Mouse (Mus musculus) megakaryocyte-erythroid progenitor cell, adult 5-6 weeks (primary cell): Measurements from ENCODE around the gene Nr2f1. TPM values are rescaled to one million over a fixed set of nuclear protein-coding genes. Genes with fewer than 3 reads are reported as not detected.
"Not testable (repeated sequence)": the region's sequence is repeated elsewhere in the genome, so short reads cannot be mapped to it uniquely, and the experiment has no call there.

ENCODE experiments used
- ATAC-seq: replicated peaks from 2 replicates; pipeline ENCODE4 v1.8.0; 2016; ENCODE audit warnings: mild to moderate bottlenecking, inconsistent platforms; ENCODE audit not compliant: severe bottlenecking, poor library complexity, low FRiP score, low TSS enrichment
- total RNA-seq, 2 experiments: library from RNA; stranded (forward) in 1 of 2; stranded (reverse) in 1 of 2; fragments of 200-1000, 215-1000 nt in 1 of 2; fragments of >200 nt in 1 of 2; fragmentation: Nextera tagmentation in 1 of 2; gene quantifications; 2 replicates each; pipeline ENCODE4 v1.2.3; 2014 to 2017

Nr2f1 gene
- total RNA-seq (2014; fragmentation: Nextera tagmentation) (not detected in 2 replicates), total RNA-seq (2017) (not detected in 2 replicates)

DNA sequence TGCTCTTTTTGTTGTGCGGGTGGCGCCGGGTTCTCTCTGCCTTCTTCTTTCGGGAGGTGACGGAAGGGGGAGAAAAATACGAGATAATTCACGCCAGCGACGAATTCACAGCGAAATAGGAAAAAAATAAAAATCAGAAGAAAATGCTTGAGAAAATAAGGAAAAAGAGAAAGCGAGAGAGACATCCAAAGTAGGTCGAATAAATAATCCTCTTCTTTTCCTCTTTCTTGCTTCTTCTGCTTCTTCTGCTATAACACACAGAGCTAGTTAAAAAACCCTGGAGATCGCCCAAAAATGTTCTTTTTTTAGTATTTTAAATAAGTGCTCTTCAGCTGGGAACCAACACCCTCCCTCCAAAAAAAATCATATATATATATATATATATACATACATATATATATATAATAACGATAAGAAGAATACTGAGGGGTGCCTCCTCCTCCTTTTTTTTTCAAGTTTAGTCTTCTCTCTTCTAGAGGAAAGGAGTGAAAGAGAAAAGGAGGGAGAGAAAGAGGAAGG is at the start of gene Nr2f1:
Nr2f1 (minus strand) TSS at position 116 of the 519 bp plus-strand sequence.
- ATAC-seq: no peak

DNA sequence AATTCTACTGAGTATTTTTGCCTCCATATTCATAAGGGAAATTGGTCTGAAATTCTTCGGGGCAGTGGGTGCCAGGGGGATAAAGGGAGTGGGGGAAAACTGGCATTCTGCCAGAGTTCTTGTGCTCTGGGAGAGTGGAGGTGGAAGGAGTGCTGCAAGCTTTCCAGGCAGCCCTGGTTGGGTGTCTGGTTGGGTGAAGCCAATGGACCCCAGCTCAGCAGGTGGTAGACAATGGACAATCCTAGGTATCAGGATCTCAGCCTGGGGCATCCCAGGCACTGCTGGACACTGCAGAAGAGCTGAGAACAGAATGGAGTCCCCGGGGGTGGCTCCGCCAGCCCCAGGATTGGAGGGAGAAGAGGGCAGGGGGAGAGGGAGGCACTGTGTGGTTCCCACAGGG is 22.1 kb upstream of the Nr2f1 start:
- ATAC-seq: no peak

GRCm38 (mm10) chr13:78220238-78220637 is 20.7 kb upstream of the Nr2f1 start:
- not testable (repeated sequence) for ATAC-seq

- no peak for ATAC-seq
Measured at GRCm38 (mm10) chr13:78215223-78215622, 15.7 kb upstream of the Nr2f1 start.

DNA sequence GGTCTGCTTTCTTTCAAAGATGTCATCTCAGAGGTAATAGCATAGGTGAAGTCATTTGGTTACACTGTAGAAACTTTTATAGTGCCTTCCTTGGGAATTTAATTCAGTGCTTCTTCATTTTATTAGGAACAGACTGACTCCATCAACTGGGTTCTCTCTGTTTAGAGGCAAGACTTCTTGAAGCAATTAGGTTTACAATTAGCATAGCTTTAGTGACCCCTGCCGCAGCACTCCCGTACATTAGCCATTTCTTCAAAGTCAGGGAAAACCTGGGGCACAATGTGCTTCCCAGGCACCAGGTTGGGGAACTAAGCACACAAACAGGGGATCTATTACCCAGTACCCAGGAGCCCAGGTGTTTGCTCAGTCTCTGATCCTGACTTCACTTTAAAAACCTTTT is 13.6 kb upstream of the Nr2f1 start:
- ATAC-seq: no peak

- ATAC-seq: no peak
Measured at GRCm38 (mm10) chr13:78212111-78212510, 12.6 kb upstream of the Nr2f1 start.

DNA sequence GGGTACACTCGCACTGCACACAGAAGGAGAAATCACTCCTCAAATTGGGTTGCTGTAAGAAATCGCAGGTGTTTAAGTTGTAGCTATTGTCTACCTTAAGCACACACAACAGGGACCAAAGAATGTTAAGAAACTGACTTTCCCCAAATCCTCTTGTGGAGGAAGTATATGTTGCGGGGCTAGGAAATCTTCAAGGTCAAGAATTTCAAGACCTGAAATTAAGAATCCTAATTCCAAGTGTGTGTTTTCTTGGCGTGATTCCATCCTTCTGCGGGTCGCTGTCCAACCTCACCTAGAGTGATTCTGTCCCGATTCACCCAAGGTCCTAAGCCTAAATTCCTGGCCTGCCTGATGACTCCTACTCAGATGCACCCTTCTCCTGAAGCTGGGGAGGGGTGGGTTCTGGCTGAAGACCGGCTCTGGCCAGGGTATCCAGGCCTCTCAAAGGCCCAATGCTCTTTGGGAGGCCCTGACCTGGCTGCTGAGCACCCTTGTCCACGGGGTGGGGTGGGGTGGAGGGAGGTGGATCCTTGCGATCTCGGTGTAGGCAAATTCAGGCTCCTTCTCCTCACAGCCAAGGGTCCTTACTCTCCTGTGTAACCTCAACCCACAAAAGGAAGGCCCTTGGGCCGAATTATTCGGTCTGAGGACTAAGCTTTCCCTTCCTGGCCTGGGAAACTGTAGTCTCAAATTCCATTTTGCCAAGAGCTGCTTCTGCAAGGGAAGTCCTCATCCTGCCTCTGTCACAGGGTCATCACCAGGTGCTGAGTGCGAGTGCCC is 11.9 kb upstream of the Nr2f1 start:
- ATAC-seq: no peak

GRCm38 (mm10) chr13:78210748-78211089 is 11.2 kb upstream of the Nr2f1 start:
- 0 out of 2 replicates have a peak, but pooled peaks have one; percentile 26 for ATAC-seq

- peak; percentile 54 for ATAC-seq
Measured at GRCm38 (mm10) chr13:78210029-78210747, 10.6 kb upstream of the Nr2f1 start.

- ATAC-seq: 0 out of 2 replicates have a peak, but pooled peaks have one; percentile 3
Measured at GRCm38 (mm10) chr13:78209611-78210028, 10.1 kb upstream of the Nr2f1 start.

- ATAC-seq: no peak
Measured at GRCm38 (mm10) chr13:78208689-78209410, 9.3 kb upstream of the Nr2f1 start.

DNA sequence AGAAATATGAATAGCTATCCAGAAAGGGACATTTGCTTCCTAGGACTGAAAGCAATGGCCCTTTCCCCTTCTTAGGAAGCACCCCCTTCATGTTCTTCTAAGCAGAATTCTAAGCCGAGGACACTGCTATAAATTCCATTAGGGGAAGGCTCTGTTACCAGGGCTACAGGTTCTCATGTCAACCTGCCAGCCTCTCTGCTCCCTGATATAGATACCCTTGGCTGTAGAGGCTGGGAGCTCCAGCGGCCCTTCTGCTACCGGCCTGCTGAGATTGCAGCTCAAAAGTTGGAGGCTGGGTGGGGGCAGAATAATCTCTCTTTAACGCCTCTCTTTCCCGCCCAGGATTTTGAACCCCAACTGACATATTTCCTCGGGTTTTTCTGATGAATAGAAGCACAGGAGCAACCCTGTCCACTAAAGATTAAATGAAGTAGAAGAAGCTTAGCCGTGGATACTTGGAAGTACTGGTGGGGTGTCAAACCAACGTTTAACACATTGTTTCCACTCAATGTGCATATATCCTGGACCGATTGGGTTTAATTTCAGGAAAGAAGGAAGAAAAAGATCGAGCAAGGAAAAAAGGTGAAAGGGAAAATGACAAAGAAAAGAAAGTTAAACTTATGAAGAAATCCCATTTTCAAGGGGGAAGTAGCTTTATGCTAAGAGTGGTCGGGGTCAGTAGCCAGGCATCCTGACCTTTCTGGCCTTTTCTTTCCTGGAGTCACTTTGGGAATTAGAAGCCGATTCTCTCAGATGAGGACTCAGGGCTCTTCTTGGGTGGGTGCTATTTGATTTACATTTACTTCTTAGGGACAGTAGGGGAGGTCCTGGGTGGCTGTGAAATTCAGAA is 8.5 kb upstream of the Nr2f1 start:
- no peak for ATAC-seq

DNA sequence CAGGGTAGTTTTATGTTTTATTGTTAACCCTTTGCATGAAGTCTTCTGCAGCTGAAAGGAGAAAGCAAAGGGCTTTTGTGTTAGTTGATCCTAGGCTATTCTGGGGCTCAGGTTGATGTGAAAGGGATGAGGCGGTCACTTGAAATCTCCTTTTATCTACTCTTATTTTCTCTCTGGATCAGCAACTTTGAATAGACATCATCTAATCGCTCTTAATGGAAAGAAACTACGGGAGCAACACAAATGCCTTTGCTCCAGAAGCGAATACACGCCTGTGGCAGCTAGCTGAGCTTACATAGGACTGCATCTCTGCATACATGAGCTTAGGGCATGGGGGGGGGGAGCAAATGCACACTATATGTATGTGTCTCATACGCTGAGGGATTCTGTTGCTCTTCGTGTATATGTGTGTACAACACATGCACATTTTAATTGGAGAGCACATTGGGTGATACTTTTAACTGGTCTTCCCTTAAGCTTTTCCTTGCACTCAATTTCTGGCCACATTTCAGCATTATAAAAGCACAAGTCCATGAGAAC is 7.4 kb upstream of the Nr2f1 start:
- ATAC-seq: no peak

DNA sequence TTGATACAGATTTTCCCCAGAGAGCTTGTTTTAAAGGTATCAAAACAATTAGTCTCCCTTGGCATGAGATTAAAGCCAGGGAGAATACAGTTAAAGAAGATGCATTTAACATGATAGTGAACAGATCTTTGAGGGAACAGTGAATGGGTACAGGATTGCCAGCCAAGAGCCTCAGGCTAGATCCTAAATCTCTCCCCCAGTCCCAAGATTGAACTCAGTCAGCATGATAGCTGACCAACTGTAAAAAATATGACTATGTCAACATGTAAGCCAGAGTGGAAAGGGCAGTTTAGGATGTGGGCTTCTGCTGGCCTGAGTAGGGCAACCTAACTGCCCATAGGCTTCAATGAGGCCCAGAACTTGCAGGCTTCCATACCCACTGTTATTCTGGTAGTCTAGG is 5.9 kb upstream of the Nr2f1 start:
- no peak for ATAC-seq

- 0 out of 2 replicates have a peak, but pooled peaks have one; percentile 28 for ATAC-seq
Measured at GRCm38 (mm10) chr13:78203348-78204061, 3.9 kb upstream of the Nr2f1 start.

- ATAC-seq: no peak
Measured at GRCm38 (mm10) chr13:78202574-78203347, 3.2 kb upstream of the Nr2f1 start.

DNA sequence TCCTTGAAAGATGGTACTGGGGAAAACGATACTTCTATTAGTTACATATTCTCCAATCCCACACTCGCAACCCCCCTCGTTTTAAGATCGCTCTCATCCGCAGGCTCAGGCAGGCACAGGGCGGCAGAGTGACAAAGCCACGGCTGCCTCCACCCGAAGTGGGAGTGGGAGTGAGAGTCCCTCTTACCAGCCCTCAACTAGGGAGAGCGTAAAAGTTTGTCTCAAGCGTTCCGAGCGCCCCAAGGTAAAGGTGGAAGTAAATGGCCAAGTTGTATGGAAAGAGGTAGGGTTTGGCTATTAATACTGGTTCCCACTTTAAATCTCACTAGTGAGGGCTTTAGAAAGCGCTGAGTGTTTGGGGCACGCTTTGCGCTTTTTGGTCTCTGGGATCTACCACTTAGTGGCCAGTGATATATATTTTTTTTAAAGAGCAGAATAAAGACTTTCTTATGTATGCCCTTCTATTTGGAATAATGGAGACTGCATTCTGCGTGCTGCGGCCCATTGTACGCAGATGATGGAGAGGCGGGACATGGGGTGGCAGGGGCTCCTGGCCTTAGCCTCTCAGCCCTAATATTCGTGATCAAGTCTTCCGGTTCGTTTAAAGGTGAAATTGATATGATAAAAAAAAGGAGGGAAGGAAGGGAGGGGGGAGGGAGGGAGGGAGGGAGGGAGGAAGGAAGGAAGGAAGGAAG is 2.5 kb upstream of the Nr2f1 start:
- no peak for ATAC-seq
